Mouse (Mus musculus) embryonic facial prominence, embryonic 14.5 days (tissue): Measurements from ENCODE around the gene BC048507. TPM values are rescaled to one million over a fixed set of nuclear protein-coding genes. Genes with fewer than 3 reads are reported as not detected.
"Not testable (repeated sequence)": the region's sequence is repeated elsewhere in the genome, so short reads cannot be mapped to it uniquely, and the experiment has no call there.

Source experiments
- ATAC-seq: fragments of 200-750 bp; cut with Nextera tagmentation; 2 replicates; pipeline ENCODE4 v1.8.0; 2017; ENCODE audit warnings: low read depth, moderate number of reproducible peaks, moderate TSS enrichment
- DNase-seq: peaks from one replicate; pipeline ENCODE4 v3.0.0-alpha.2; 2015; ENCODE audit warnings: low spot score
- H3K27ac ChIP-seq: fragments of 300-500 bp; sonication (generic); replicated peaks from 2 replicates; pipeline ENCODE4 v1.5.1; 2014; ENCODE audit warnings: low read depth, mild to moderate bottlenecking, low read length, moderate library complexity
- H3K27me3 ChIP-seq: fragments of 300-500 bp; sonication (generic); replicated peaks from 2 replicates; pipeline ENCODE4 v1.6.1; 2014; ENCODE audit warnings: low read length; ENCODE audit not compliant: control insufficient read depth, insufficient read depth
- H3K36me3 ChIP-seq: fragments of 300-500 bp; sonication (generic); 2 replicates; pipeline ENCODE4 v1.6.1; 2014; ENCODE audit warnings: low read length, mixed read lengths; ENCODE audit not compliant: control insufficient read depth, insufficient read depth
- H3K4me1 ChIP-seq: fragments of 300-500 bp; sonication (generic); 2 replicates; pipeline ENCODE4 v1.6.1; 2014; ENCODE audit warnings: antibody characterized with exemption, low read length; ENCODE audit not compliant: control insufficient read depth, insufficient read depth
- H3K4me2 ChIP-seq: fragments of 300-500 bp; sonication (generic); 2 replicates; pipeline ENCODE4 v1.6.1; 2014; ENCODE audit warnings: low read depth, mild to moderate bottlenecking, low read length, moderate library complexity, mixed read lengths
- H3K4me3 ChIP-seq: fragments of 300-500 bp; sonication (generic); 2 replicates; pipeline ENCODE4 v1.5.1; 2014; ENCODE audit warnings: low read depth, mild to moderate bottlenecking, low read length
- H3K9ac ChIP-seq: fragments of 300-500 bp; sonication (generic); 2 replicates; pipeline ENCODE4 v1.6.1; 2014; ENCODE audit warnings: low read depth, mild to moderate bottlenecking, low read length, moderate library complexity, mixed read lengths
- H3K9me3 ChIP-seq: fragments of 300-500 bp; sonication (generic); 2 replicates; pipeline ENCODE4 v1.6.1; 2016; ENCODE audit warnings: low read length; ENCODE audit not compliant: control insufficient read depth
- WGBS: fragments of 180-500 bp; shearing (Covaris S2); extraction: QIAGEN DNeasy Blood & Tissue Kit; methylation state at CpG from one replicate; pipeline ENCODE4 v1.1.7; 2014; 5-methylcytosine and 5-hydroxymethylcytosine counted together
- polyA plus RNA-seq: library from polyadenylated mRNA; unstranded; fragments of >200 nt; fragmentation: Nextera tagmentation; extraction: Ambion mirVana; gene quantifications from 2 replicates; pipeline ENCODE4 v1.2.1, GENCODE M21; 2014

BC048507 gene
- polyA plus RNA-seq, 1 experiment from 2014 or later: not detected

DNA sequence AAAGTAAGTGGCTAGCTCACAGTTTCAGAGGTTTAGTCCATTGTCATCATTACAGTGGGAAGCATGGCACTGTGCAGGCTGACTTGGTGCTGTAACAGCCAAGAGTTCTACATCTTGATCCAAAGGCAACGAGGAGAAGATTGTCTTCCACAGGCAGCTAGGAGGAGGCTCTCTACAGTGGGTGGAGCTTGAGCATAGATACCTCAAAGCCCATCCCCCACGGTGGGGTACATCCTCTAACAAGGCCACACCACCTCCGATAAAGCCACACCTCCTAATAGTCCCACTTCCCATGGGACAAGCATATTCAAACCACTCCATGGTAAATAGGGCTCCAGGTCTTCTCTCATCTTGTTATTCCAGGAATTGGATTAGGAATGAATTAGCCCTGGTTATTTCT is 12.8 kb upstream of the BC048507 start:
- 71% methylated on average over 3 of the region's 3 CpGs for WGBS

DNA sequence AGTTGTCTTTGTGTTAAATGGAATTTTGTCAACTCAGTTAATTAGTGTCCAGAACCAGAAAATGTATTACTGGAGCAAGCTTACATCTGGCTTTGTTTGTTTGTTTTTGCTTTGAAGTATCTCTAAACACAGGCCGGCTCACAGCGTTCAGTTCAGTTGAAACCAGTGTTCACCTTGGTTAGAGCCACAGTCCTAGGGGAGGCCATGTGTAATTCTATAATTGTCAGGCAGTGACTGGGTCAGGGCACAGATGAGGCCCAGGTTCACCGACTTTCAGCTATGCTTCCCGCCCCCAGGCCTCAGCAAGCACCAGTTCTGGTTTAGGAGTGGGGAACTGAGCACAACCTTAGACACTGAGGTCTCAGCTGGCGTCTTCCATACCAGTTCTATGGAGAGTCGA is 10.0 kb upstream of the BC048507 start:
- ATAC-seq (no peak), DNase-seq (no peak)
- Histone ChIP-seq H3K9ac (no peak overlapping the region), H3K27me3 (no peaks in the 10 kb centered on the region), H3K27ac (no peak overlapping the region), H3K4me2 (no peak overlapping the region), H3K36me3 (no peaks in the 10 kb centered on the region), H3K9me3 (no peaks in the 10 kb centered on the region), H3K4me1 (no peaks in the 10 kb centered on the region), H3K4me3 (no peak overlapping the region)
- 73% methylated on average over 6 of the region's 6 CpGs for WGBS

More for the DNA sequence above, 12.8 kb upstream of the BC048507 start:
- H3K9ac ChIP-seq: no peak overlapping the region
- H3K27ac ChIP-seq: no peak overlapping the region
- no peaks in the 10 kb centered on the region for H3K9me3 ChIP-seq
- H3K4me3 ChIP-seq: no peak overlapping the region
- DNase-seq: no peak
- no peaks in the 10 kb centered on the region for H3K4me1 ChIP-seq
- H3K36me3 ChIP-seq: no peaks in the 10 kb centered on the region
- ATAC-seq: no peak
- H3K4me2 ChIP-seq: no peak overlapping the region
- no peaks in the 10 kb centered on the region for H3K27me3 ChIP-seq

DNA sequence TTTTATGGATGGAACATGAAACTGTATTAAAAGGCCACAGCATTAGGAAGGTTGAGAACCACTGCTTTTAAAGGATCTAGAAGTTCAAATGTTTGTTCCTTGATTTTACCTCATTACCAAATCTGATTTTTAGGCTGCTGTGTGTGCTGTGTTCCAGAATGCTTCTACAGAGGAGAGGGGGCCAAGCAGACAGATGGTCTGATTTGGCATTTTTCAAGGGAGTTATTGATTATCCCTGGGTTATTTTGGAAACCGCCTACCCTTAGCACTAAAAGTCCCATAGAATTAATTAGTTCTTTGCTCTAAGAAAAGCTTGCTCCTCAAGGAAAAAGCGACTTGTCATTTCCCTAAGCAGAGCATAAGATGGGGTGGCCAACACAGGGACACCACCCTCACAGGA is 9.1 kb upstream of the BC048507 start:
- Histone ChIP-seq H3K4me2 (no peak overlapping the region), H3K4me1 (no peaks in the 10 kb centered on the region), H3K27ac (no peak overlapping the region), H3K27me3 (no peaks in the 10 kb centered on the region), H3K9me3 (no peaks in the 10 kb centered on the region), H3K4me3 (no peak overlapping the region), H3K36me3 (no peaks in the 10 kb centered on the region), H3K9ac (no peak overlapping the region)
- ATAC-seq (no peak), DNase-seq (no peak)
- 85% methylated on average over 2 of the region's 2 CpGs for WGBS

DNA sequence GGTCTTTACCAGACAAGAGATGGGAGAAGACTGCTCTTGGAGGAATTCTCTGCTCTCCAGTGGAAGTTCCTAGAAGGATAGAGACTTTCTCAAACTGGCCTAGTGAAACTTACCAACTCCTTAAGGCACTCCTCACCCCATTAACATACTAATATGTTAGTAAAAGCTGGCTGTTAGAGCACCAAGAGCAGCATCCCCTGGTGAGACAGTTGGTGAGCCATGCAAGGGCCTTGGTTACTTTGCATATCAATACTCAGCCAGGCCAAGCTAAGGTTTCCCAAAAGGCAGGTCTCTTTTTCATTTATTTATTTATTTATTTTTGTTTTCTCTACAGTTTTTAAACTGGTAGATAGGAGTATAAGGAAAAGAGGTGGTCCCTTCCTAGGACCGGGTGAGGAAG is 5.8 kb upstream of the BC048507 start:
- H3K27me3 ChIP-seq: no peaks in the 10 kb centered on the region
- ATAC-seq (no peak), DNase-seq (no peak)
- H3K9ac ChIP-seq: no peak overlapping the region
- 22% methylated on average over 1 of the region's 1 CpGs for WGBS
- no peak overlapping the region for H3K27ac ChIP-seq
- no peak overlapping the region for H3K4me3 ChIP-seq
- no peaks in the 10 kb centered on the region for H3K9me3 ChIP-seq
- no peak overlapping the region for H3K4me2 ChIP-seq
- no peaks in the 10 kb centered on the region for H3K36me3 ChIP-seq
- H3K4me1 ChIP-seq: no peaks in the 10 kb centered on the region

DNA sequence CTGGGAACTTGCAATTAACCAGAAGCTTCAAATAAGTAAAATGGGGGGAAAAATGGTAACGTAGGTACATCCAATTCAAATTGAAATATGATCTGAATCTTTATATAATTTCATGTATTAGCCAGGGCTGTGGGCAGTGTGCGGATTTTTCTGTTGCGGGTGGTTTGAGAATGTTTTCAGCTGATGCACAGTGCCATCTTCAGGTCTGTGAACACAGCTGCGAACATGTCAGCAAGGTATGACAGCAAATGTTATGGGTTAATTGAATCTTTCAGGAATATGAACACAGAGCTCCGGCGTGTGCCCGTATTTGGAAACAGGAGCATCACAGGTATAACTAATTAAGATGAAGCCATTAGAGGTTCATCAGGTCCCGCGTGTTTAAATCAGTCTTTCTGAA is 618 bp upstream of the BC048507 start:
- H3K27me3 ChIP-seq: no peaks in the 10 kb centered on the region
- H3K4me1 ChIP-seq: no peaks in the 10 kb centered on the region
- 82% methylated on average over 9 of the region's 9 CpGs for WGBS
- no peaks in the 10 kb centered on the region for H3K9me3 ChIP-seq
- no peak overlapping the region for H3K27ac ChIP-seq
- no peak overlapping the region for H3K9ac ChIP-seq
- ATAC-seq (no peak), DNase-seq (no peak)
- no peak overlapping the region for H3K4me3 ChIP-seq
- H3K4me2 ChIP-seq: no peak overlapping the region
- H3K36me3 ChIP-seq: no peaks in the 10 kb centered on the region

DNA sequence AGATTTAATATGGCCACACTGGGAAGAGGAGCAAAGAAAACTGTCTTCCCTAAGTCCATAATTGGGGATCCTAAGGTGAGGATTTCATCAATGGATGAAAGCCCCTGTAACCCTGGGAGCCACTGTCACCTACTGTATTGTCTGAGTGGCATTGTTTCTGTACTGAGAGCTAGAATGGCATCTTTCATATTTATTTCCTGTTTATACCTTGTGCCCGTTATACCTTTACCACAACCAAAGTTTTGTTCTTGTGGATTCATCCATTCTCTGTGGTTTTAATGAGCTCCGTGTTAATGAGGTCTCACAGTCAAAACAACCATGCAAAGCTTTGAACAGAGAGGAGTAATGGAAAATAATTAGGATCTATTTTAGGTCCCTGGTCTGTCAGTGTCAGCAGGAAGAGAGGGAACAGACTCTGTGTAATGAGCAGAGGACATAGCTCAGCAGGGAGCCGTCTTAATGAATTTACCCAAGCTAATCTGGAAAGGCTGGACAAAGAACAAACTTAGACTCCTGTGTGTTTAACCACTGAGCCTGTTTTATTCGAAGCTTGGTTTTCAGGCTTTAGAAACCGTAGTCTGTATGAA is 1.7 kb downstream of the BC048507 start:
- DNase-seq (peak; percentile 31), ATAC-seq (peak; percentile 75; the same call in 1 of the 2 replicates)
- Histone ChIP-seq H3K9me3 (no peaks in the 10 kb centered on the region), H3K4me1 (no peaks in the 10 kb centered on the region), H3K9ac (no peak overlapping the region), H3K27me3 (no peaks in the 10 kb centered on the region), H3K4me3 (no peak overlapping the region), H3K36me3 (no peaks in the 10 kb centered on the region), H3K4me2 (no peak overlapping the region), H3K27ac (no peak overlapping the region)
- 59% methylated on average over 5 of the region's 5 CpGs for whole genome bisulfite sequencing

DNA sequence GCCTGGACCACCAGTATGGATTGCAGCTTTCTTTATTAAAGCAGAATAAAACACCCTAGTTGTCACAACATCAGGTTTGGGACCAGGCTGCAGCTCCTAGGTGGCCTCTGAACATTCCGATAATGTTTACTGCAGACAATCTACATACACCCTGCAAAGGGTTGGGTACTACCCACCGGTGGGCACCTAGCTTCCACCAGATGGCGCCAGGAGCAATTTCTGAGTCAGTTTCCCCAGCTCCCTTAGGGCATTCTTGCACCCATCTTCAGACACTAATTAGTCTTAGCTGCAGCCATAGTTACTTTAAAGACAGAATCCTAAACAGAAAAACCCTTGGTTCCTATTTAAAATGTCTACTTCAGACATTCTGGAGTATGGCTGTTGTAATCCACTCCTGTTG is 4.8 kb downstream of the BC048507 start:
- no peak overlapping the region for H3K4me3 ChIP-seq
- WGBS: 31% methylated on average over 3 of the region's 3 CpGs
- H3K36me3 ChIP-seq: no peaks in the 10 kb centered on the region
- no peaks in the 10 kb centered on the region for H3K27me3 ChIP-seq
- ATAC-seq: no peak
- no peak for DNase-seq
- H3K9ac ChIP-seq: no peak overlapping the region
- no peak overlapping the region for H3K4me2 ChIP-seq
- no peaks in the 10 kb centered on the region for H3K4me1 ChIP-seq
- no peak overlapping the region for H3K27ac ChIP-seq
- no peaks in the 10 kb centered on the region for H3K9me3 ChIP-seq

DNA sequence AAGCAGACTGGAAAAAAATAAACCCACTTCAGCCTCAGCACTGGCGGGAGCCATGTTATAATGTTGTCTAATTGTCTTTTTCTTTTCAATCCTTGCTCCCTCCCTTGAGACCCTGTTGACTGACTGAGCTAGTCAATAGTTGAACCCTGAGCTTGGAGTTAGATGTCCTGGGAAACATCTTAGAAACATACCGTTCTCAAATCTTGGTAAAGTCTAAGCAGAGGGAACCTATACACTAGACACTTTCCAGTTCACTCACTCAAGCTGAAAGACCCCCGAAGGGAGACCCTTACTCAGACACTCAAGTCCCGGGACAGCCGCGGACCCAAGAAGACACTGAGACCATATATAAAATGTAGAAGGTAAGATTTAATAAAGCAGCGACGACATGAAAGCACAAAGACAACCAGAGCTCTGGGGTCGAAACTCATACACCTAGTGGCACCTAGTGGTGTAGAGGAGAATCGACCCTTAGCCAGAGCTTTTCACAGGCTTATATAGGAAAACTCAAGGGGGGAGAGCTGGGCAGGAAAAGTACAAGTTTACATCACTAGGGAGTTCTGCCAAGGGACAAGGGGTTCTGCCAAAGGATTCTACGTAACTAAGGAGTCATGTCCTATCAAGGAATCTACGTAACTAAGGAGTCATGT is 13.0 kb downstream of the BC048507 start:
- DNase-seq, H3K4me3 ChIP-seq, H3K4me1 ChIP-seq, H3K9ac ChIP-seq, H3K9me3 ChIP-seq, H3K27me3 ChIP-seq, ATAC-seq, H3K36me3 ChIP-seq, H3K27ac ChIP-seq, H3K4me2 ChIP-seq: not testable (repeated sequence)
- WGBS: 38% methylated on average over 7 of the region's 12 CpGs

DNA sequence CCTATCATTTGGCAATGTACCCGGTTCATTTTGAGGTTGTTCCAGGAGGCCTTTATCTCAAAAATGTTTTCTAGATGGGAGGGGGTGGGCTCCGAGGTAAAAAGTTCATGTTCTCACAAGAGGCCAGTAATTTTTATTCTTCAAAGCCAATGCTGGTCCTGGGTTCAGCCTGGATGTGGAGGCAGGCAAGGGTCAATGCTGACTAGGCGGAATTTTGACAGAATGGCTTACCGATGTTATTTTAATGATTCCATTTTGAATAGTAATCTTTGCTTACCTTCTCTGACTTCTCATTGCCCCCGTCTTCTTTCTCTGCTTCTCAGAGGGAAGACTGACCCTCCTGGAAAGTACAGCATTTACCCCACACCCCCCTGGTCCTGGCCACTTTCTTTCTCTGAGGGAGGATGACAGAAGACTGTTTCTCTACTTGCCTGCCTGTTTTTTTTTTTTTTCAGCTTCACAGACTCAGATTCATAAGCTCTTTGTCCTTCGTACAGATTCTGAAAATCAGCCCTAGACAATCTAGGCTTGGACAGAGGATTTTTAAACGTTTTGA is 13.7 kb downstream of the BC048507 start:
- Histone ChIP-seq H3K27me3 (no peaks in the 10 kb centered on the region), H3K36me3 (no peaks in the 10 kb centered on the region), H3K9ac (no peak overlapping the region), H3K4me1 (no peaks in the 10 kb centered on the region), H3K27ac (no peak overlapping the region), H3K9me3 (0 out of 2 replicates have a peak, but pooled peaks cover 5% of the 10 kb centered on the region), H3K4me2 (no peak overlapping the region), H3K4me3 (no peak overlapping the region)
- DNase-seq (peak; percentile 23), ATAC-seq (no peak)
- 65% methylated on average over 6 of the region's 7 CpGs for WGBS
